Mouse (Mus musculus) midbrain, embryonic 11.5 days (tissue): ENCODE data around the gene Zmpste24. TPM values are rescaled to one million over a fixed set of nuclear protein-coding genes. Genes with fewer than 3 reads are reported as not detected.
A peak's percentile ranks its signal among the peaks of the same experiment; 100 is the strongest.

Experiments used
- ATAC-seq: fragments of 200-750 bp; cut with Nextera tagmentation; 2 replicates; pipeline ENCODE4 v1.8.0; 2017; ENCODE audit warnings: moderate TSS enrichment, moderate library complexity; ENCODE audit not compliant: low FRiP score
- DNase-seq: peaks from one replicate; pipeline ENCODE4 v3.0.0; 2015; ENCODE audit warnings: low spot score; ENCODE audit errors: missing footprints
- H3K27ac ChIP-seq: fragments of 300-500 bp; sonication (generic); 2 replicates; pipeline ENCODE4 v1.5.1; 2014; ENCODE audit warnings: low read depth, low read length
- H3K27me3 ChIP-seq: fragments of 300-500 bp; sonication (generic); 2 replicates; pipeline ENCODE4 v1.6.1; 2014; ENCODE audit warnings: mild to moderate bottlenecking, low read length, moderate library complexity, mixed read lengths; ENCODE audit not compliant: control insufficient read depth, insufficient read depth
- H3K36me3 ChIP-seq: fragments of 300-500 bp; sonication (generic); 2 replicates; pipeline ENCODE4 v1.6.1; 2014; ENCODE audit warnings: mild to moderate bottlenecking, low read length, moderate library complexity, mixed read lengths; ENCODE audit not compliant: control insufficient read depth, insufficient read depth
- H3K4me1 ChIP-seq: fragments of 300-500 bp; sonication (generic); 2 replicates; pipeline ENCODE4 v1.6.1; 2014; ENCODE audit warnings: low read length; ENCODE audit not compliant: control insufficient read depth, insufficient read depth
- H3K4me2 ChIP-seq: fragments of 300-500 bp; sonication (generic); 2 replicates; pipeline ENCODE4 v1.6.1; 2014; ENCODE audit warnings: mild to moderate bottlenecking, moderate library complexity
- H3K4me3 ChIP-seq: fragments of 300-500 bp; sonication (generic); 2 replicates; pipeline ENCODE4 v1.5.1; 2014; ENCODE audit warnings: low read depth, low read length
- H3K9ac ChIP-seq: fragments of 300-500 bp; sonication (generic); 2 replicates; pipeline ENCODE4 v1.6.1; 2014; ENCODE audit warnings: low read length
- H3K9me3 ChIP-seq: fragments of 300-500 bp; sonication (generic); 2 replicates; pipeline ENCODE4 v1.6.1; 2016; ENCODE audit warnings: low read length; ENCODE audit not compliant: control insufficient read depth
- WGBS: fragments of 180-500 bp; shearing (Covaris S2); extraction: QIAGEN DNeasy Blood & Tissue Kit; methylation state at CpG from one replicate; pipeline ENCODE4 v1.1.7; 2014; 5-methylcytosine and 5-hydroxymethylcytosine counted together
- polyA plus RNA-seq: library from polyadenylated mRNA; unstranded; fragments of >200 nt; fragmentation: Nextera tagmentation; extraction: Ambion mirVana; gene quantifications from 2 replicates; pipeline ENCODE4 v1.2.1, GENCODE M21; 2014

Gene Zmpste24
- polyA plus RNA-seq: 25.9 and 28.6 TPM in 2 replicates

DNA sequence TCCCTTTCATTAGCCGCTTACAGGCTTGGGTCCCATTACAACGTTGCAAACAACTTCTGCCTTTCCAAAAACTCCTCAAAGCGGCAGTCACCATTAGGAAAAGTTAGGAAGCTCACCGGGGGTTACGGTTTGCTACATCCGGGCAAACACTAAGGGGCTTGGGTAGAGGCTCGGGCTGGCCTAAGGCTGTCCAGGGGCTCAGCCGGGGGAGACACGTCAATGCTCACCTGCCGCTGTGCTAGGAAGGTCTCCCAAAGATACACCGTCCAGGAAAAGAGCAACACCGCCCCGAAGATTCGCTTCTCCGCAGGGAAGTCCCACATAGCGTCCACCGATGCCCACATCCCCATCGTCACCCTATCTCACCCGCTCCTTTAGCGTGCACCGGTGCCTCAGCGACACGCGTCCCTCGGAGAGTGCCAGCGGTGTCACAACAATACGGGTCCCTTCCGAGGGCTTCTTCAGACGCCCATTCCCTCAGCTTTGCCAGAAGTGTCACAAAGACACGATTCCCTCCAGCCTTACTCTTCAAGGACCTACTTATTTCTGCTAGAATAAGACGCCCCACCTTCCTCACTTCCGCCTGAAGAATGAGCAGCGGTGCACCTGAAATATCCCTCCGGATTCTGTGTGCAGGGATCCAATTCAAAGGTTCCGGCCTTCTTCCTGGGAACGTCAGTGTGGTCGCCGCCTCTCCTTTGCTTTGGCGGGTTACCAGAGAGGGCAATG, at the start of gene Zmpste24:
Zmpste24 (minus strand) TSS at position 592 of the 729 bp plus-strand sequence.
- H3K9ac ChIP-seq: peak within 1 kb of the TSS; percentile 66
- no peaks in the 10 kb centered on the region for H3K9me3 ChIP-seq
- no peak within 1 kb of the TSS for H3K27ac ChIP-seq
- DNase-seq (peak; percentile 99), ATAC-seq (peak; percentile 88)
- peak within 1 kb of the TSS; percentile 66 for H3K4me3 ChIP-seq
- peak within 1 kb of the TSS; percentile 74 for H3K4me2 ChIP-seq
- H3K27me3 ChIP-seq: no peaks in the 10 kb centered on the region
- WGBS: under 1% methylated on average over 39 of the region's 39 CpGs
- peaks cover 5% of the 10 kb centered on the region for H3K4me1 ChIP-seq
- peaks cover 8% of the 10 kb centered on the region; the same call in 1 of the 2 replicates for H3K36me3 ChIP-seq

DNA sequence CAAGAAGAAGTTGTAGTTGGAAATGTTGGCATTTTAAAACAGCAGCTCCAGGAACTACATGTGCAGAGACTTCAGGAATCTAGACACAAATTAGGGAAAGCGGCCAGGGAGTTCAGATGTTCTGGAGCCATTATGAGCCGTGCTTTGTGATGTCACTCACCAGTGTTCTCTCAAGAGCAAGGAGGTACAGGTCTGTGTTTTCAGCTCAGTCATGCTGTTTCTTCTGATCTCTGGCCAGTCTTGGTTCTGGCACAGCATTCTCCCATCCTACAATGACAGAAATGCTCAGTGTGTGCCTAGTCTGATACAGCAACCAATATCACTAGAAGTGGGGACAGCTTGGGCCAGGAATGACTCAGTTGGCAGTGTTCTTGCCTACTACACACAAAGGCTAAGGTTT, 11.1 kb upstream of the Zmpste24 start, which contains the start of gene Tmco2:
Tmco2 (minus strand) TSS at position 101 of the 400 bp plus-strand sequence.
- no peaks in the 10 kb centered on the region for H3K4me1 ChIP-seq
- H3K36me3 ChIP-seq: no peaks in the 10 kb centered on the region
- H3K27ac ChIP-seq: no peak within 1 kb of the TSS
- no peak within 1 kb of the TSS for H3K9ac ChIP-seq
- WGBS: 84% methylated on average over 2 of the region's 2 CpGs
- no peaks in the 10 kb centered on the region for H3K27me3 ChIP-seq
- ATAC-seq (no peak), DNase-seq (no peak)
- H3K4me3 ChIP-seq: no peak within 1 kb of the TSS
- H3K9me3 ChIP-seq: no peaks in the 10 kb centered on the region
- H3K4me2 ChIP-seq: no peak within 1 kb of the TSS

DNA sequence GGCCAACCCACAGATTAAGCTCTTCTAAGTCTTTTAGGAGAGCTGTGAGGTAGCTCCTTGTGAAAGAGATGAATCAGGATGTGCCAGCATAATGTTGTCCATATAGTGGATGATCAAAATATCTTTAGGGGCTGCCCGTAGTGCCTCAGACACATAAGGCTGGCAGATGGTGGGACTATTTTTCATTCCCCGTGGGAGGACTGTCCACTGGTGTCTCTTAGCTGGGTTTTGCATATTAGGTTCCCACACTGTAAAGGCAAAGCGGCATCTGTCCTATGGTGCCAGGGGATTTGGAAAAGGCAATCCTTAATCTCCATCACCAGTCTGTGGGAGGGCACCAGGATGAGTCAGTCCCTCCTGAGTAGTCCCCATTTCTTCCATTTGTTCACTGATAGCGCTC, 5.3 kb upstream of the Zmpste24 start:
- Histone ChIP-seq H3K4me3 (no peak overlapping the region), H3K36me3 (no peaks in the 10 kb centered on the region), H3K27me3 (no peaks in the 10 kb centered on the region), H3K27ac (no peak overlapping the region), H3K9ac (no peak overlapping the region), H3K4me1 (no peaks in the 10 kb centered on the region), H3K9me3 (no peaks in the 10 kb centered on the region), H3K4me2 (no peak overlapping the region)
- WGBS: 81% methylated on average over 4 of the region's 4 CpGs
- no peak for ATAC-seq
- DNase-seq: no peak

DNA sequence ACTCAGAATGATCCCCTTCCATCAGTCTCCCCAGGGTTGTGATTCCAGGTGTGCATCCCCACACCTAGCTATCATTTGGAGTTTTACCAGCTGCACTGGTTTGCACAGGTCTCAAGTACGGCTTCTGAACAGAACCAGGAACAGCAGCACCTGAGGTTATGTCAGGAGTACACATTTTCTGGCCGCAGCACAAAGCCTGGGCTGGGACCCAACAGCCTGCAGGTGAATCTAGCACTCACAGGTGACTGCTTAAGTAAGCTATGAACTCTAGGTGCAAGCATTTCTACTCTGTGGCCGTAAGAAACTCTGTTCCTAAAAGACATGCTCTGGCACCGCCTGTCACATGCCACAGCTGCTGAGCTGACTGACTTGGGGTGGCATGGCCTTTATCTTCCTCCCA, 7.8 kb downstream of the Zmpste24 start:
- no peak overlapping the region for H3K4me3 ChIP-seq
- ATAC-seq: no peak
- H3K9ac ChIP-seq: no peak overlapping the region
- WGBS: 95% methylated on average over 4 of the region's 4 CpGs
- no peak overlapping the region for H3K4me2 ChIP-seq
- no peaks in the 10 kb centered on the region for H3K27me3 ChIP-seq
- no peaks in the 10 kb centered on the region for H3K4me1 ChIP-seq
- no peak for DNase-seq
- no peaks in the 10 kb centered on the region for H3K9me3 ChIP-seq
- peaks cover 11% of the 10 kb centered on the region; the same call in 1 of the 2 replicates for H3K36me3 ChIP-seq
- H3K27ac ChIP-seq: no peak overlapping the region

DNA sequence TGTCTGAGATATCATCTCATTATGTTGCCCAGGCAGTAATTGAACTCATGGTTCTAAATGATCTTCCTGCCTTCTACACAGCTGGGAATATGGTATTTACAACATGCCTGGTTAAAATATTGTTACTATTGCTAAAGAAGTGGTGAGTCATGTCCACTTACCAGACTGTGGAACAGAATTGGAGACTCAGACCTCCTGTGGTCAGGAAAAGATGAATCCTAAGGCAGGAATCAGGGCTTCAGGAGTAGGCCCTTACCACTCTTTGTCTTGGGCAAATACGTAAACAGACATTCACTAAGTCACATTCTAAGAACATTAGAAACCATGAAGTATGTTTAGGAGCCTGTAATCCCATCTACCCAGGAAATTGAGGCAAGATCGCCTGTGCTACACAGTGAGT, 9.3 kb downstream of the Zmpste24 start:
- Histone ChIP-seq H3K36me3 (peaks cover 7% of the 10 kb centered on the region; the same call in 1 of the 2 replicates), H3K9me3 (no peaks in the 10 kb centered on the region), H3K4me2 (no peak overlapping the region), H3K4me3 (no peak overlapping the region), H3K27ac (no peak overlapping the region), H3K9ac (no peak overlapping the region), H3K27me3 (no peaks in the 10 kb centered on the region), H3K4me1 (no peaks in the 10 kb centered on the region)
- 91% methylated on average over 2 of the region's 2 CpGs for WGBS
- ATAC-seq (no peak), DNase-seq (no peak)

DNA sequence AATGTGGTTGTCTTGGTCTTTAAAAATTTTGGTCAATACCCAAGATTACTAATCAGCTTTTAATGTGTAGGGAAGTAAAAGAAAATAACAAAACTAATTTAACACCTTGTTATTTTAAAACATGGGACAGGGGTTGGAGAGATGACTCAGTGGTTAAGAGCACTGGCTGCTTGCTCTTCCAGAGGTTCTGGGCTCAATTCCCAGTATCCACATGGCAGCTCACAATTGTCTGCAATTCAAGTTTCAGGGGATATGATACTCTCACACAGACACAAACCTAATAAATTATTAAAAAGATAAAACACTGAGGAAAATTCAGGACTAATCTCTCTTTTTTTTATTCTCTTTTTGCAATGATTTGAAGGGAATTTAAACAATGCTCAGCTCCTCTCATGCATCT, 13.5 kb downstream of the Zmpste24 start:
- Histone ChIP-seq H3K4me1 (no peaks in the 10 kb centered on the region), H3K9me3 (no peaks in the 10 kb centered on the region), H3K36me3 (peaks cover 5% of the 10 kb centered on the region; the same call in 1 of the 2 replicates), H3K27ac (no peak overlapping the region), H3K9ac (no peak overlapping the region), H3K27me3 (no peaks in the 10 kb centered on the region), H3K4me2 (no peak overlapping the region), H3K4me3 (no peak overlapping the region)
- ATAC-seq (no peak), DNase-seq (no peak)

DNA sequence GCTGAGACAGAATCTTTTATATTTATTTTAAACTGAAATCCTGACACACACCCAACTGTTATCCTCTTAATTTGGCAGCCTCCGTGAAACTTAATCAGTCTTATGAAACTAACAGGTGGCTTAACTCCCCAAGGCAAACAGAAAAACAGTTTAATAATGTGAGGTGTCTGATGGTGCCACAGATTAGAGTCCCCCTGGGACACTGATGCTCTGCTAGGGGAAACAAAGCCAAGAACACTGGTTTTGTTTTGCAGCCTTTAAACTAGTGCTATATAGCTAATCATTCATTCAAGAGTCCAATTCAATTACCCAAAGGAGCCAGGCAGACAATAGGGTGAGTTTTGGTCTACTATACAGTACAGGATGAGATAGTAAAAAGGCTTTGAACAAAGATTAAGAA, 17.6 kb downstream of the Zmpste24 start:
- Histone ChIP-seq H3K36me3 (peaks cover 8% of the 10 kb centered on the region), H3K27ac (no peak overlapping the region), H3K27me3 (no peaks in the 10 kb centered on the region), H3K4me1 (no peaks in the 10 kb centered on the region), H3K9me3 (no peaks in the 10 kb centered on the region), H3K4me2 (no peak overlapping the region), H3K4me3 (no peak overlapping the region), H3K9ac (no peak overlapping the region)
- DNase-seq (no peak), ATAC-seq (no peak)
- WGBS: 88% methylated on average over 1 of the region's 1 CpGs

DNA sequence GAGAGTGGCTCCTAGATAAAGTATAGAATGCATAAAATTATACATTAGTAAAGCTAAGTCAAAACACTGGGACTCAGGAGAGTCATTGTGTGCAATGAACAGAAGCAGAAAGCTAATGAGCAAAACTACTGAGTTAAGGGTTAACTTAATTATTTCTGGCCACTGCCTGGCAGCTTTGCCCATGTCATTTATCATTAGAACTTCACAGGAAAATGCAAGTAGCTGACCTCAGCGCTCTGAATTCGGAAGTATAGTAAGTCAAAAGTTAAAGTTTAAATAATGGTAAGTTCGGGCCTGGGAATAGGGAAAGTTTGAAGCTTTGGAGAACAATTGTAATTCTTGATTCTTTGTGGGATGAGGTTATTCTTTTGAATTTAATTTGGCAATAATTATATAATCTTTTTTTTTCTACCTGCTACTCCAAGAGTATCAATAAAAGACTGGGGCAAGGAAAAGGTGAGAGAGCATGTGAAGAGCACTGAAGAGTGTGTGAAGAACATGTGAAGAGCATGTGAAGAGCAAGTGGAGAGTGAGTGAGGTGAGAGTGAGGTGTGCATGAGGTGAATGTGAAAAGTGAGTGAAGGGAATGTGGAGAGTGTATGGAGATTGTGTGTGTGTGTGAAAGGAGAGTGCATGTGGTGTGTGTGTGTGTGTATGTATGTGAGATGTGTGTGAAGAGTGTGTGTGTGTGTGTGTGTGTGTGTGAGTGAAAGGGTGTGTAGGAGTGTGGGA, 20.0 kb downstream of the Zmpste24 start:
- H3K36me3 ChIP-seq: peaks cover 9% of the 10 kb centered on the region
- no peak overlapping the region for H3K4me2 ChIP-seq
- no peaks in the 10 kb centered on the region for H3K9me3 ChIP-seq
- H3K27ac ChIP-seq: no peak overlapping the region
- no peaks in the 10 kb centered on the region for H3K27me3 ChIP-seq
- ATAC-seq (no peak), DNase-seq (no peak)
- WGBS: 91% methylated on average over 3 of the region's 3 CpGs
- no peaks in the 10 kb centered on the region for H3K4me1 ChIP-seq
- no peak overlapping the region for H3K9ac ChIP-seq
- H3K4me3 ChIP-seq: no peak overlapping the region

DNA sequence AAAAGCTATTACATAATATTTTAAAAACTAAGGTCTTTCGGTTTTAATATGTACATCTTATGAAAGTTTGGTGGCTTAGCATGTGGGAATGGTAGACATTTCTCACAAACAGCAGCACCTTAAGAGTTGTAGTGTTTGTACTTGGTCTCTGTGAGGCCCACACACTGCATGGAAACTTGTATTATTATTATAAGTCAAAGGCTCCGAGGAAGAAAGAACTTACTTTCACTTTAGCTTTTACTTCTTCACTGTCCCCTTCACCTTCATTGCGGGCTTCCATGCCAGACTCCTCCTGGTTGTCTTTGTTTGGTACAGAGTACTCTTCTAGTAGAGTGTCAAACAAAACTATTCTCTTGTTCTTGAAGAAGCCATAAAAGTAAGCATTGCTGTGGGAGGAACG, 23.8 kb downstream of the Zmpste24 start:
- Histone ChIP-seq H3K36me3 (peaks cover 9% of the 10 kb centered on the region), H3K4me2 (no peak overlapping the region), H3K4me3 (no peak overlapping the region), H3K27ac (no peak overlapping the region), H3K27me3 (no peaks in the 10 kb centered on the region), H3K9me3 (no peaks in the 10 kb centered on the region), H3K9ac (no peak overlapping the region), H3K4me1 (no peaks in the 10 kb centered on the region)
- DNase-seq (no peak), ATAC-seq (no peak)
- 93% methylated on average over 4 of the region's 4 CpGs for WGBS
